Mouse (Mus musculus) brown adipose tissue, adult 24 weeks (tissue): ENCODE measurements around the gene Cyp2t4. TPM values are rescaled to one million over a fixed set of nuclear protein-coding genes. Genes with fewer than 3 reads are reported as not detected.

Experiments used
- H3K27ac ChIP-seq: fragments of 200-500 bp; replicated peaks from 2 replicates; pipeline ENCODE4 v1.5.1; 2012; ENCODE audit warnings: low read depth, mild to moderate bottlenecking, low read length
- H3K4me1 ChIP-seq: fragments of 200-500 bp; 2 replicates; pipeline ENCODE4 v1.6.1; 2012; ENCODE audit warnings: low read length, mixed read lengths; ENCODE audit not compliant: control insufficient read depth, insufficient read depth, insufficient read length
- H3K4me3 ChIP-seq: fragments of 200-500 bp; 2 replicates; pipeline ENCODE4 v1.5.1; 2012; ENCODE audit warnings: low read depth, mild to moderate bottlenecking, low read length, moderate library complexity; ENCODE audit not compliant: insufficient read depth
- polyA plus RNA-seq: library from polyadenylated mRNA; stranded (reverse); fragments of >200 nt; gene quantifications from 2 replicates; pipeline ENCODE4 v1.2.4, GENCODE M21; 2012; ENCODE audit not compliant: missing spikeins, insufficient read depth, insufficient read length

The Cyp2t4 gene
- polyA plus RNA-seq, 1 experiment, result not detected

- Histone ChIP-seq H3K27ac (peak within 1 kb of the TSS; percentile 96), H3K4me1 (peaks cover 22% of the 10 kb centered on the region), H3K4me3 (peak within 1 kb of the TSS; percentile 89)
Observed at GRCm38 (mm10) chr7:27166614-27167474, 13.3 kb downstream of the Cyp2t4 start, which contains the start of gene Egln2. Gene Egln2, minus strand, starts transcription at chr7:27166802.

GRCm38 (mm10) chr7:27167475-27168094 is 14.1 kb downstream of the Cyp2t4 start:
- peak overlapping the region; percentile 70 for H3K4me3 ChIP-seq
- peaks cover 22% of the 10 kb centered on the region for H3K4me1 ChIP-seq
- H3K27ac ChIP-seq, result peak overlapping the region; percentile 90

GRCm38 (mm10) chr7:27168371-27168770 is 14.9 kb downstream of the Cyp2t4 start:
- Histone ChIP-seq H3K27ac (no peak overlapping the region), H3K4me1 (peaks cover 17% of the 10 kb centered on the region), H3K4me3 (no peak overlapping the region)

GRCm38 (mm10) chr7:27170981-27171380 is 17.5 kb downstream of the Cyp2t4 start:
- Histone ChIP-seq H3K4me3 (no peak overlapping the region), H3K4me1 (no peaks in the 10 kb centered on the region), H3K27ac (no peak overlapping the region)

- Histone ChIP-seq H3K4me1 (peaks cover 1% of the 10 kb centered on the region; the same call in 1 of the 2 replicates), H3K27ac (no peak overlapping the region), H3K4me3 (no peak overlapping the region)
Observed at GRCm38 (mm10) chr7:27174496-27174895, 21.0 kb downstream of the Cyp2t4 start.

- no peak overlapping the region for H3K27ac ChIP-seq
Observed at GRCm38 (mm10) chr7:27174896-27175295, 21.4 kb downstream of the Cyp2t4 start.

GRCm38 (mm10) chr7:27177942-27178323 is 24.4 kb downstream of the Cyp2t4 start:
- H3K27ac ChIP-seq, result peak overlapping the region; percentile 94

More at GRCm38 (mm10) chr7:27174896-27175295, 21.4 kb downstream of the Cyp2t4 start:
- Histone ChIP-seq H3K4me1 (peaks cover 2% of the 10 kb centered on the region; the same call in 1 of the 2 replicates), H3K4me3 (no peak overlapping the region)

GRCm38 (mm10) chr7:27178324-27179216 is 25.1 kb downstream of the Cyp2t4 start, which contains the start of gene Rab4b:
Gene Rab4b, minus strand, starts transcription at chr7:27178896.
- Histone ChIP-seq H3K4me1 (peaks cover 6% of the 10 kb centered on the region; the same call in 1 of the 2 replicates), H3K4me3 (peak within 1 kb of the TSS; percentile 85), H3K27ac (peak within 1 kb of the TSS; percentile 94)

More at GRCm38 (mm10) chr7:27177942-27178323, 24.4 kb downstream of the Cyp2t4 start:
- Histone ChIP-seq H3K4me3 (peak overlapping the region; percentile 85), H3K4me1 (peaks cover 6% of the 10 kb centered on the region; the same call in 1 of the 2 replicates)

- Histone ChIP-seq H3K27ac (peak overlapping the region; percentile 53), H3K4me3 (peak overlapping the region; percentile 52)
Observed at GRCm38 (mm10) chr7:27179217-27179918, 25.9 kb downstream of the Cyp2t4 start.

GRCm38 (mm10) chr7:27180036-27180435 is 26.5 kb downstream of the Cyp2t4 start:
- Histone ChIP-seq H3K4me1 (peaks cover 6% of the 10 kb centered on the region; the same call in 1 of the 2 replicates), H3K4me3 (no peak overlapping the region), H3K27ac (peak overlapping the region; percentile 56; the same call in 1 of the 2 replicates)

More at GRCm38 (mm10) chr7:27179217-27179918, 25.9 kb downstream of the Cyp2t4 start:
- H3K4me1 ChIP-seq, result peaks cover 6% of the 10 kb centered on the region; the same call in 1 of the 2 replicates

- H3K27ac ChIP-seq, result peak within 1 kb of the TSS; percentile 56
- peaks cover 6% of the 10 kb centered on the region; the same call in 1 of the 2 replicates for H3K4me1 ChIP-seq
- no peak within 1 kb of the TSS for H3K4me3 ChIP-seq
Observed at GRCm38 (mm10) chr7:27180837-27181695, 27.6 kb downstream of the Cyp2t4 start, which contains the start of the genes Gm21983 and Mia. Gene Gm21983, minus strand, starts transcription at chr7:27181086. Gene Mia, minus strand, starts transcription at chr7:27181157.

GRCm38 (mm10) chr7:27182498-27182897 is 29.0 kb downstream of the Cyp2t4 start:
- H3K4me1 ChIP-seq, result peaks cover 6% of the 10 kb centered on the region; the same call in 1 of the 2 replicates
- H3K4me3 ChIP-seq, result no peak overlapping the region
- no peak overlapping the region for H3K27ac ChIP-seq

GRCm38 (mm10) chr7:27184964-27185363 is 31.4 kb downstream of the Cyp2t4 start:
- Histone ChIP-seq H3K4me3 (no peak overlapping the region), H3K27ac (no peak overlapping the region), H3K4me1 (peaks cover 4% of the 10 kb centered on the region; the same call in 1 of the 2 replicates)
